Mouse (Mus musculus) layer of hippocampus, adult 9-10 months (tissue): ENCODE measurements at regions not wholly inside any gene's neighbourhood (a gene's known extent, or its start where the extent isn't known, plus 50 kb on each side); places are given as distances from the start of the nearest gene placed in this dataset.
A peak's percentile ranks its signal among the peaks of the same experiment; 100 is the strongest.

ENCODE experiments used
- DNase-seq: peaks from one replicate; pipeline ENCODE4 v3.0.0; 2022; ENCODE audit warnings: low spot score

DNA sequence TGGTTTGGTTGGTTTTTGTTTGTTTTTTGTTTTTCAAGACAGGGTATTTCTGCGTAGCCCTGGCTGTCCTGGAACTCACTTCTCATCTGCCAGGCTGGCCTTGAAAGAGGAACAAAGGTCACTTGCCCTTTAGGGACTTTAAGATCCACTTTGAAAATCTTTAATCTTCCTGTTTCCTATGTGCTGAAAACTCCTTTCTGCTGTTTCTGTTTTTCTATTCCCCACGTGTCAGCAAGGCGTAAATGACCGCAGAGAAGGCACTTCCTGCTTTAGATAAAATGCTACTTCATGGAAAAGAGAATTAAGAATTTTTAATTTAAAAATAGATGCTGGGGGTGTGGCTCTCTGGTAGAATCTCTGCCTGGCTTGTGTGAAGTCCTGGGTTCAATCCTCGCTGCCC lies 98.9 kb upstream of the Foxn2 start:
- no peak for DNase-seq

- no peak for DNase-seq
Observed at GRCm38 (mm10) chr17:88343091-88343783, 97.3 kb upstream of the Foxn2 start.

GRCm38 (mm10) chr17:88345433-88345832 lies 95.1 kb upstream of the Foxn2 start:
- no peak for DNase-seq

DNA sequence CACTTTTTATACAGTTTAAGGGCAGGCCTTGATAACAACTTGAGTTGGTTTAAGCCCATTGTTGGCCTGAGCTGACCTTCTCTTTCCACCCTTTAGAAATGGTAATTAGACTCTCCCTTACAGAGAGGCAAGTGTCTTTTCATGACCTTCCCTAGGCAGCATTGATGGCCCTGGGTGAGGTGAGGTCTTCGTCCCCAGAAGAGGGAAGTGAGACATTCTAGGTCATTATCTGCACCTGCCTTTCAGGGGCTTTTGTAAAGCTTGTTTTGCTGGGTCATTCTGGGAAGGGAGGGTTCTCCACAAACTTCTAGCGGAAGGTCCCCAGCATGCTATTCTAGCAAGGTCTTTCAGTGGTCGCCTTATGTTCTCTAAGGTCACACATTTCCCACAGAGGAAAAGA lies 93.6 kb upstream of the Foxn2 start:
- DNase-seq = no peak

DNA sequence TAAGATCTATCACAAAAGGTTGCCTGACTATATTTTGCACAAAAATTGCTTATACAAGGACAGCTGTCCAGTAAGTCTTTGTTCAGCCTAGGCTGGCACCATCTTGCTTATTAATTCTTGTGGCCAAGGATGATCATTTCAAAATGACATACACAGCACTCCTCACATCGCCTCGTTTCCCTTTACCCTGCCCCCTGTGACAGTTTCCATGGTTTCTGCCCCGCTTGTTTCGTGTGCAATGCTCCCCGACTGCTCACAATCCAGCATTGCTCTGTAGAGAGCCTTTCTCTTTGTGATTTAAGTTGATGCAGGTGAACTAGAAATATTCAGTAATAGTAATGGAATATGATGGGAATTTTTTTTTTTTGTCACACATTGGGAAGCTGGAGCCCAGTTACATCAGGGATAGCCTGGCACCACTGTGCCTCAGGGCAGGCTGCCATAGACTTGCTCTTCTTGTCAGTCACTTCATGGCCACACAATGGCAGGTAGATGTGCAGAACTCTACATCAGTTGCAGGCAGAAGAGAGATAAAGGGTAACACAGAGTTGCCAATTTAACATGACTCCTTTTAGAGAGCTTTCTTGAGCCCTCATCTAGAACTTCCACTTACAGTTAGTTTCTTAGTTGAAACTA lies 90.6 kb upstream of the Foxn2 start:
- DNase-seq = no peak

- no peak for DNase-seq
Observed at GRCm38 (mm10) chr17:88350986-88351385, 89.5 kb upstream of the Foxn2 start.

GRCm38 (mm10) chr17:88352960-88353359 lies 87.6 kb upstream of the Foxn2 start:
- no peak for DNase-seq

- no peak for DNase-seq
Observed at GRCm38 (mm10) chr17:88361161-88361560, 79.3 kb upstream of the Foxn2 start.

DNA sequence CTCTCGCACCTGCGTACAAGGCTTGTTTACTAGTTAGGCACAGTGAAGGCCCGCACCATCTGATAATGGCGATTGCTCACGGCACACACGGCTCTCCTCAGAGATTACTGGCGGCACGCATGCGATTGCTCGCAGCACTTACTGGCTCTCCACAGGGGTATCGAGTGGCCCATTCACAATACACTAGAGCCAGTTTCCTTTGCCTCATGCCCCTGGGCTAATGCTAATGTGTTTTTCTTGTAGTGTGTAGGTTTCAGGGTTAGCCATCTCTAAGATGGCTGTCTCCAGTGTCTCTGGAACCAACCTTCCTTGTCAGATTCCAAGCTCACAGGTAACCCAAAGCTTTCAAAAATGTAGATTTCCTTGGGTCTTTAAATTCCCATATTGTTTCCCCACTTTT lies 78.1 kb upstream of the Foxn2 start:
- no peak for DNase-seq

GRCm38 (mm10) chr17:88367876-88368275 lies 72.6 kb upstream of the Foxn2 start:
- peak; percentile 11 for DNase-seq

DNA sequence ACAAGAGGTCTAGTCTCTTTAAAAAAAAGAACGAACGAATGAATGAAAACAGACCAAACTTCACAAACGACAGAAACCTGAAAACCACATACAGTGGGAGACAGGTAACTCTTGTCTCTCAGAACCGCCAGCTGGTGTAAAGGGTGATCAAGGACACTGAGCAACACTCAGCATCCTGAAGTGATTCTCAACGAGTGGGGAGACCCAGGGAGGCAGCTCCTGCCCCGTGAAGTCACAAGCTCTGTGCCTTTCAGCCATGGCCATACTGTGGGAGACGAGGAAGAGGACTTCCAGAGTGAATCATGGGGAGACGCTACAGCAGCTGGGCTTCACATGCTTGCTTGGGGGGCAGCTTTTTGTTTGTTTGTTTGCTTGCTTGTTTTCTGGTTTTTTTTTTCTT lies 70.5 kb upstream of the Foxn2 start:
- DNase-seq = no peak

DNA sequence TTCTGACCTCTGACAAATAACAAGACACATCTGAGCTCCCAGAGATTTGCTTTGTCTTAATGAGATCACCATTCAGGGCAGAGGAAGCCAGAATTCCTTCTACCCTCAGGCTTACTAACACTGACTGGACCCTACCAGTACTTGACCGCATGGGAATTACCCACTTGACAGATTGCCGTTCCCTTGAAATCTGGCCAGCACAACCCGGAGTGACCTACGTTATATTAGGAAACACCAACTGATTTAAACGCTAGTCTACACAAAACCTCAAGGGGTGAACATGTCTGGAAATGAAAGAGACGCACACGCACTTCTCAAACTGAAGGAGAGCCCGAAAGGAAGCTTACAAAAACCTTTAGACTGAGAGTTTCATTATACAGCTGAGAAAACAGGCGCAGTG lies 69.8 kb upstream of the Foxn2 start:
- DNase-seq = no peak

DNA sequence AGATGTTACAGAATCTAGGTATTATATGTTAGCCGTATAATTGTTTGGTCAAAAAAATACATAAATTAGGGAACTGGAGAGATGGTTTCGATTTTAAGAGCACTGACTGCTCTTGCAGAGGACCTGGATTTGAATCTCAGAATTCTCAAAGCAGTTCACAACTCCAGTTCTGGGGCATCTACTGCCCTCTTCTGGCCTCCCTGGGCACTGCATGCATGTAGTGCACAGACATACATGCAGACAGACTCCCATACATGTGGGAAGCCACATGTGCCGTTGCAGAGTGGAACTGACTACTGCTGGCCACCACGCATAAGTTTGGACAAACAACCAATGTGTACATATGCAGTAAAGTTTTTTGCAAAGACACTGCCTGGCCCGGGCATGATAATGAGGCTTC lies 62.0 kb upstream of the Foxn2 start:
- DNase-seq = no peak

- no peak for DNase-seq
Observed at GRCm38 (mm10) chr17:88379389-88379788, 61.1 kb upstream of the Foxn2 start.

GRCm38 (mm10) chr17:88381106-88381505 lies 59.4 kb upstream of the Foxn2 start:
- no peak for DNase-seq

- DNase-seq = no peak
Observed at GRCm38 (mm10) chr17:88383447-88383846, 57.1 kb upstream of the Foxn2 start.

GRCm38 (mm10) chr17:88388441-88388951 lies 52.0 kb upstream of the Foxn2 start:
- DNase-seq = peak; percentile 53

DNA sequence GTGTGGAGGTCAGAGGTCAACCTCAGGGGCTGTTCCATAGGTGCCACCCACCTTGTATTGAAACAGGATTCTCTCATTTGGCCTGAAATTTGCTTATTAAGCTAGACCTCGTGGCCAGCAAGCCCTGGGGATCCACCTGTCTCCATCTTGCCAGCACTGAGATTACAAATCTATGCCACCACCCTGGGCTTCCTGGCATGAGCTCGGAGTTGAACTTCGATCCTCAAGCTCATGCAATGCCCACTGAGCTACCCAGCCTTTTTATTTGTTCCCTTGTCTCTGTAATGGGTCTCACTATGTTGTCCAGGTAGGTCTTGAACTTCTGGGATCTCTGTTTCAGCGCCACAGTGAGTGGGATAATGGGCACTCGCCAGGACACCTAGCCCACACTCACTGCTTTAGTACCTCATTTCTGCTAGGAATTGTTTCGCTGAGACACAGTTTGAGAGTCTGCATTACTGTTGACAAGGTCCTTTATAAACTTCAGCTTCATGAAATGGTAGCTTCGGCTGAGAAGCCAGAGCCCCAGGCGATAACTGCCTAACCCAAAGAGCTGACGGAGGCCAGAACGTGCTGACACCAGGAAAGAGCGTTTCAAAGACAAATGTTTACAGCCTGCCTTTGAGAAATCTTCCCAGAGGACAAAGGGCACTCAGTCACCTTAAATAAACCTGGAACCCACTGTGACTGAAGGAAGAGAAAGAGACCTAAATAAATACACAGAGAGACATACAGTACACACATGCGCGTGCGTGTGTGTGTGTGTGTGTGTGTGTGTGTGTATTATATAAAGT lies 50.6 kb upstream of the Foxn2 start:
- no peak for DNase-seq
